Mouse (Mus musculus) C2C12 (cell line): Measurements from ENCODE around the gene Ffar4. TPM values are rescaled to one million over a fixed set of nuclear protein-coding genes. Genes with fewer than 3 reads are reported as not detected.

Source experiments
- H3K27me3 ChIP-seq: one replicate; pipeline ENCODE4 v1.6.1; 2011; ENCODE audit not compliant: control insufficient read depth, insufficient read depth, insufficient read length
- H3K36me3 ChIP-seq: one replicate; pipeline ENCODE4 v1.6.1; 2011; ENCODE audit not compliant: control insufficient read depth, insufficient read depth
- H3K4me3 ChIP-seq: one replicate; pipeline ENCODE4 v1.5.1; 2011; ENCODE audit warnings: mild to moderate bottlenecking, control low read depth; ENCODE audit not compliant: poor library complexity, insufficient read depth, severe bottlenecking
- H3K79me2 ChIP-seq: one replicate; pipeline ENCODE4 v1.6.1; 2011; ENCODE audit not compliant: control insufficient read depth, insufficient read depth
- H3K79me3 ChIP-seq: one replicate; pipeline ENCODE4 v1.6.1; 2011; ENCODE audit warnings: low read depth, control low read depth
- H3ac ChIP-seq: one replicate; pipeline ENCODE3; 2011; ENCODE audit warnings: low read depth; ENCODE audit not compliant: control insufficient read depth, insufficient read length
- CEBPB ChIP-seq: IDR thresholded peaks from one replicate; pipeline ENCODE4 v1.6.1; 2011; ENCODE audit warnings: low read depth, mild to moderate bottlenecking, control low read depth, moderate library complexity
- CTCF ChIP-seq: IDR thresholded peaks from one replicate; pipeline ENCODE4 v1.5.1; 2011; ENCODE audit not compliant: control insufficient read depth, insufficient read depth, insufficient read length
- FOSL1 ChIP-seq: IDR thresholded peaks from one replicate; pipeline ENCODE4 v1.8.0; 2011; ENCODE audit warnings: mild to moderate bottlenecking, low read length; ENCODE audit not compliant: poor library complexity, insufficient read depth, severe bottlenecking
- MAX ChIP-seq: IDR thresholded peaks from one replicate; pipeline ENCODE4 v1.6.1; 2011; ENCODE audit warnings: mild to moderate bottlenecking, control low read depth
- MYOD1 ChIP-seq: IDR thresholded peaks from one replicate; pipeline ENCODE4 v1.6.1; 2011; ENCODE audit warnings: low read depth; ENCODE audit not compliant: control insufficient read depth, insufficient read length
- MYOG ChIP-seq: IDR thresholded peaks from one replicate; pipeline ENCODE4 v1.6.1; 2011; ENCODE audit not compliant: control insufficient read depth, insufficient read length; ENCODE audit errors: extremely low read depth
- USF1 ChIP-seq: IDR thresholded peaks from one replicate; pipeline ENCODE4 v1.6.1; 2011; ENCODE audit warnings: low read depth, mild to moderate bottlenecking, control low read depth, moderate library complexity
- long read RNA-seq, 2 experiments: library from polyadenylated mRNA; unstranded; transcript quantifications; one replicate each; pipeline ENCODE4 v2.0.0; 2019 to 2020
- polyA plus RNA-seq: library from polyadenylated mRNA; unstranded; fragments of >200 nt; fragmentation: generic; extraction: Trizol; gene quantifications from one replicate; pipeline ENCODE4 v1.2.1, GENCODE M21; 2012; ENCODE audit warnings: missing spikeins

Ffar4 gene
- not detected for polyA plus RNA-seq
- long read RNA-seq, experiment 1 = 0 reads
- long read RNA-seq, experiment 2 = 0 reads

- Histone ChIP-seq H3K27me3 (peaks cover 42% of the 10 kb centered on the region), H3K79me2 (no peaks in the 10 kb centered on the region), H3K36me3 (no peaks in the 10 kb centered on the region), H3ac (peak within 1 kb of the TSS; percentile 6), H3K79me3 (no peaks in the 10 kb centered on the region), H3K4me3 (no peak within 1 kb of the TSS)
- TF ChIP-seq CEBPB (peak; percentile 31), CTCF (no peak)
Observed at GRCm38 (mm10) chr19:38096858-38097758, at the start of gene Ffar4. Ffar4 (plus strand) TSS chr19:38097071.

DNA sequence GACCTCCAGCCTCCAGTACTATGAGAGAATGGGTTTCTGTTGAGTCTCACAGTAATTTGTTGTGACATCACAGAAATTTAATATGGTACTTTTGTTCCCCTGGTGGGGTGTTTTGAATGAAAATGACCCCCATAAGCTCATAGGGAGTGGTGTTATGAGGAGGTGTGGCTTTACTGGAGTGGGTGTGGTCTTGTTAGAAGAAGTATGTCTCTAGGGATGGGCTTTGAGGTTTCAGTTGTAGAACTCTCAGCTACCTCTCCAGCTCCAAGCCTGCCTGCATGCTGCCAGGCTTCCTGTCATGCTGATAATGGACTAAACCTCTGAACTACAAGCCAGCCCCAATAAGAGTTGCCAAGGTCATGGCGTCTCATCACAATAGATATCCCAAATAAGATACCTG, 47.2 kb upstream of the Ffar4 start:
- H3K36me3 ChIP-seq = no peaks in the 10 kb centered on the region
- H3K79me2 ChIP-seq = no peaks in the 10 kb centered on the region
- no peaks in the 10 kb centered on the region for H3K79me3 ChIP-seq
- TF ChIP-seq MYOD1 (no peak), CTCF (no peak), MYOG (no peak), MAX (no peak), CEBPB (no peak), FOSL1 (no peak), USF1 (no peak)
- no peak overlapping the region for H3K4me3 ChIP-seq
- no peak overlapping the region for H3ac ChIP-seq
- no peaks in the 10 kb centered on the region for H3K27me3 ChIP-seq

GRCm38 (mm10) chr19:38053227-38054041, 43.4 kb upstream of the Ffar4 start:
- TF ChIP-seq CTCF (no peak), USF1 (no peak), MYOG (no peak), MAX (no peak), CEBPB (no peak), MYOD1 (no peak), FOSL1 (no peak)
- Histone ChIP-seq H3K79me3 (peaks cover 17% of the 10 kb centered on the region), H3ac (peak overlapping the region; percentile 33), H3K36me3 (peaks cover 15% of the 10 kb centered on the region), H3K79me2 (peaks cover 35% of the 10 kb centered on the region), H3K4me3 (peak overlapping the region; percentile 28), H3K27me3 (no peaks in the 10 kb centered on the region)

DNA sequence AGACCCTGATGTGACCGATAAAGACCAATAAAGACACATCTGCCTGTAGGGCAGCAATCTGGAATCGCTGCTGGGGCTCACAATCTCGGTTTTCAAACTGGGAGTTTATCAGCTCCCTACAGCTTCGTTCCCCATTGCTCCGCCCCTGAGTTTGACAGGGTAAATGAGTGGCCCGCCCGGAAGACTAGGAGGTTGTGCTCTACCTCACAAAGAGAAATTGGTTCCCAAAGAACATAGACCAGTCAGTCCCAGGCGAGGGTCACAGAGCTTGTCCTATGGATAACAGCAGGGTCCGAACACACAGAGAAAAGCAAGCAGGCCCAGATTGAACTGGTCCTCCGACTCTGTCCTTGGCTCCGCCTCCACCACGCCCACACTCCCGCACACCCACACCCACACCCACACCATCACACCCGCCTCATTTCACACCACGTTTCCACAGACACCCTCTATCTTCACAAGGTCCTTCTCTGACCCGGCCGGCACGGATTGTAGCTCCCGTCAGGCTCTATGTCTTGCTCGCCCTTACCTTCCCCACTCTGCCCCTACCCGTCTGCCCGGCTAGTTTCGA, 42.6 kb upstream of the Ffar4 start:
- H3ac ChIP-seq = peak overlapping the region; percentile 41
- H3K4me3 ChIP-seq = peak overlapping the region; percentile 28
- H3K27me3 ChIP-seq = no peaks in the 10 kb centered on the region
- peaks cover 23% of the 10 kb centered on the region for H3K36me3 ChIP-seq
- TF ChIP-seq FOSL1 (no peak), CTCF (no peak), CEBPB (no peak), MYOG (no peak), USF1 (no peak), MYOD1 (no peak), MAX (no peak)
- peaks cover 19% of the 10 kb centered on the region for H3K79me3 ChIP-seq
- H3K79me2 ChIP-seq = peaks cover 40% of the 10 kb centered on the region

DNA sequence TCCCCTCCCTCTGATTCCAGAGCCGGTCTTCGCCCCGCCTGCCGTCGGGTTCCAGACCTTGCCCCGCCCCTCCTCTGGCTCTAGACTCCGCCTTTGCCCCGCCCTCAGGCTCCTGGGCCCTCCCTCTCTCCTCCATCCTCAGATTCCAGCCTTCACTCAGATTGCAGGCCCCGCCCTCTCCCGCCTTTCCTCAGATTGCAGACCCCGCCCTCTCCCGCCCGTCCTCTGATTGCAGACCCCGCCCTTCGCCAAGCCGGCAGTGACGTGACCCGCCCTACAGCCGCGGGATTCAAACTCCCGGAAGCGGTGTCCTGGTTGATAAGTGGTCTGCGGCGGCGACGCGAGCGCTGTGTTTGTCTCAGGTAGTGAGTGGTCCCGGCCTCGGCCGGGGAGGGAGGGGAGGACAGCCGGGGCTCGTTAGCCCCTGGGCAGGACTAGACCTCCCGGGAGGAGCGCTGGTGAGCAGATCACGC, 42.1 kb upstream of the Ffar4 start, which contains the start of gene Cep55:
Gene Cep55 (plus strand): TSS at position 292 of the 473 bp plus-strand sequence.
- H3K79me3 ChIP-seq = peaks cover 19% of the 10 kb centered on the region
- H3K4me3 ChIP-seq = peak within 1 kb of the TSS; percentile 89
- no peaks in the 10 kb centered on the region for H3K27me3 ChIP-seq
- peaks cover 40% of the 10 kb centered on the region for H3K79me2 ChIP-seq
- peaks cover 28% of the 10 kb centered on the region for H3K36me3 ChIP-seq
- peak within 1 kb of the TSS; percentile 90 for H3ac ChIP-seq
- TF ChIP-seq CEBPB (no peak), CTCF (no peak), MYOD1 (no peak), MAX (no peak), MYOG (no peak), FOSL1 (no peak), USF1 (no peak)
